Mouse (Mus musculus) central nervous system, embryonic 18 days (tissue): ENCODE measurements around the gene Sytl5. TPM values are rescaled to one million over a fixed set of nuclear protein-coding genes. Genes with fewer than 3 reads are reported as not detected.

Experiments used
- polyA plus RNA-seq: library from polyadenylated mRNA; depleted of rRNA; stranded (reverse); fragments of >200 nt; gene quantifications from 2 replicates; pipeline ENCODE4 v1.2.3, GENCODE M21; 2012; rRNA removed

The Sytl5 gene
- 0.41 and 0.49 TPM in 2 replicates for polyA plus RNA-seq

GRCm38 (mm10) chrX:9885322-9885721 lies at the start of gene Sytl5:
Sytl5 (plus strand) TSS chrX:9885622.

GRCm38 (mm10) chrX:9846628-9847027 lies 38.8 kb upstream of the Sytl5 start, which contains the start of gene Hypm:
Hypm (plus strand) TSS chrX:9846928.

GRCm38 (mm10) chrX:9849403-9849802 lies 36.0 kb upstream of the Sytl5 start, which contains the start of gene H2al3:
H2al3 (plus strand) TSS chrX:9849703.

Other genes starting within 250 kb of the Sytl5 start
- 51.3 and 60.4 TPM in 2 replicates for gene Dynlt3, start 222.6 kb upstream of the Sytl5 start, polyA plus RNA-seq
- gene Hypm, start 38.7 kb upstream of the Sytl5 start, polyA plus RNA-seq = not detected in 2 replicates
- 0.18 TPM in 1 of 2 replicates, not detected in the other for gene H2al3, start 35.9 kb upstream of the Sytl5 start, polyA plus RNA-seq
- gene Srpx, start 232.1 kb downstream of the Sytl5 start, polyA plus RNA-seq = 5.3 and 6.6 TPM in 2 replicates